Mouse (Mus musculus) midbrain, embryonic 11.5 days (tissue): Measurements from ENCODE around the gene Washc4. TPM values are rescaled to one million over a fixed set of nuclear protein-coding genes. Genes with fewer than 3 reads are reported as not detected.
A peak's percentile ranks its signal among the peaks of the same experiment; 100 is the strongest.

ENCODE experiments used
- ATAC-seq: fragments of 200-750 bp; cut with Nextera tagmentation; 2 replicates; pipeline ENCODE4 v1.8.0; 2017; ENCODE audit warnings: moderate TSS enrichment, moderate library complexity; ENCODE audit not compliant: low FRiP score
- DNase-seq: peaks from one replicate; pipeline ENCODE4 v3.0.0; 2015; ENCODE audit warnings: low spot score; ENCODE audit errors: missing footprints
- H3K27ac ChIP-seq: fragments of 300-500 bp; sonication (generic); 2 replicates; pipeline ENCODE4 v1.5.1; 2014; ENCODE audit warnings: low read depth, low read length
- H3K27me3 ChIP-seq: fragments of 300-500 bp; sonication (generic); 2 replicates; pipeline ENCODE4 v1.6.1; 2014; ENCODE audit warnings: mild to moderate bottlenecking, low read length, moderate library complexity, mixed read lengths; ENCODE audit not compliant: control insufficient read depth, insufficient read depth
- H3K36me3 ChIP-seq: fragments of 300-500 bp; sonication (generic); 2 replicates; pipeline ENCODE4 v1.6.1; 2014; ENCODE audit warnings: mild to moderate bottlenecking, low read length, moderate library complexity, mixed read lengths; ENCODE audit not compliant: control insufficient read depth, insufficient read depth
- H3K4me1 ChIP-seq: fragments of 300-500 bp; sonication (generic); 2 replicates; pipeline ENCODE4 v1.6.1; 2014; ENCODE audit warnings: low read length; ENCODE audit not compliant: control insufficient read depth, insufficient read depth
- H3K4me2 ChIP-seq: fragments of 300-500 bp; sonication (generic); 2 replicates; pipeline ENCODE4 v1.6.1; 2014; ENCODE audit warnings: mild to moderate bottlenecking, moderate library complexity
- H3K4me3 ChIP-seq: fragments of 300-500 bp; sonication (generic); 2 replicates; pipeline ENCODE4 v1.5.1; 2014; ENCODE audit warnings: low read depth, low read length
- H3K9ac ChIP-seq: fragments of 300-500 bp; sonication (generic); 2 replicates; pipeline ENCODE4 v1.6.1; 2014; ENCODE audit warnings: low read length
- H3K9me3 ChIP-seq: fragments of 300-500 bp; sonication (generic); 2 replicates; pipeline ENCODE4 v1.6.1; 2016; ENCODE audit warnings: low read length; ENCODE audit not compliant: control insufficient read depth
- WGBS: fragments of 180-500 bp; shearing (Covaris S2); extraction: QIAGEN DNeasy Blood & Tissue Kit; methylation state at CpG from one replicate; pipeline ENCODE4 v1.1.7; 2014; 5-methylcytosine and 5-hydroxymethylcytosine counted together
- polyA plus RNA-seq: library from polyadenylated mRNA; unstranded; fragments of >200 nt; fragmentation: Nextera tagmentation; extraction: Ambion mirVana; gene quantifications from 2 replicates; pipeline ENCODE4 v1.2.1, GENCODE M21; 2014

Gene Washc4
- polyA plus RNA-seq, 1 experiment from 2014 or later: 36.7 TPM

DNA sequence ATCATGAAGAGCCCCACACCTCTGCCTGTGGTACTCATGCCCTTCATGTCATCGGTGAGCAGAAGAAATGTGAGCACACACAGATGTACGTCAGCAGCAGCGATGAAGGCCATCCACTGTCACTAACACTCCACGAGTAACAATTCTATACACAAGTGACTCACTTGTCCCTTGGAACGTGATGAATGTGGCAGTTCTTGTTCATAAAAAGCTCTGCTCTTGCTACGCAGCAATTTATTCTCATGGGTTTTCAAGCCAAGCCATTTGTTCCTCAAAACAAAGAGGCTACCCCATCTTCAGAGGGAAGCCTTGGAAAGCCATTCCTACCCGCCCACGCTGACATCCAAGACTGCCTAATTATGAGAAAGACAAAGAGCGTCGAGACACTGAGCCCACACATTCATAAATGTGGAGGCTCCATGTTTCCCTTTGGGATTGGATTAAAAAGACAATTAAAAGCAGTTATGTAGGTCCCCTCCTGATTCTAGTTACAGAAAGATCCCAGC, 96.4 kb downstream of the Washc4 start:
- no peak for DNase-seq
- H3K27me3 ChIP-seq: no peaks in the 10 kb centered on the region

DNA sequence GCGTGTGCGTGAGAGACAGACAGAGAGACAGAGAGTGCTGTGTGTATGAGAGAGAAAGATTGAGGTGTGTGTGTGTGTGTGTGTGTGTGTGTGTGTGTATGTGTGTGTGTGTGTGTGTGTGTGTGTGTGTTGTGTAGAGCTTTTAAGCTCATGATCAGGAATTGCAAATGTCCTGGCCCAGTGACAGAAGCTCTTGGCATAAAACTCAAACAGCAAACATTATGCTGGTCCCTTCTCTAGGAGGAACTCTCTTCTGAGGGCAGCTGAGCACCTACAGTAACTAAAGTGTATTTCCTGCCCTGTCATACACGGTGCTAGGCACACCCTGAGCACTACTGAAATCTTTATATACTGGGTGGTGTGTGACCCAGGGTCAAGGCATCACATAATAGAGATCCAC, 98.1 kb downstream of the Washc4 start:
- DNase-seq: no peak
- Histone ChIP-seq H3K4me2 (no peak overlapping the region), H3K27ac (no peak overlapping the region), H3K9me3 (no peaks in the 10 kb centered on the region), H3K36me3 (no peaks in the 10 kb centered on the region), H3K9ac (no peak overlapping the region), H3K4me1 (0 out of 2 replicates have a peak, but pooled peaks cover 3% of the 10 kb centered on the region), H3K27me3 (no peaks in the 10 kb centered on the region), H3K4me3 (no peak overlapping the region)
- no peak for ATAC-seq
- WGBS: 87% methylated on average over 3 of the region's 3 CpGs

More for the DNA sequence above, 96.4 kb downstream of the Washc4 start:
- no peak overlapping the region for H3K27ac ChIP-seq
- no peak for ATAC-seq
- 87% methylated on average over 10 of the region's 10 CpGs for WGBS
- no peaks in the 10 kb centered on the region for H3K9me3 ChIP-seq
- H3K4me1 ChIP-seq: peaks cover 7% of the 10 kb centered on the region
- H3K36me3 ChIP-seq: no peaks in the 10 kb centered on the region
- H3K4me2 ChIP-seq: no peak overlapping the region
- H3K4me3 ChIP-seq: no peak overlapping the region
- H3K9ac ChIP-seq: no peak overlapping the region

DNA sequence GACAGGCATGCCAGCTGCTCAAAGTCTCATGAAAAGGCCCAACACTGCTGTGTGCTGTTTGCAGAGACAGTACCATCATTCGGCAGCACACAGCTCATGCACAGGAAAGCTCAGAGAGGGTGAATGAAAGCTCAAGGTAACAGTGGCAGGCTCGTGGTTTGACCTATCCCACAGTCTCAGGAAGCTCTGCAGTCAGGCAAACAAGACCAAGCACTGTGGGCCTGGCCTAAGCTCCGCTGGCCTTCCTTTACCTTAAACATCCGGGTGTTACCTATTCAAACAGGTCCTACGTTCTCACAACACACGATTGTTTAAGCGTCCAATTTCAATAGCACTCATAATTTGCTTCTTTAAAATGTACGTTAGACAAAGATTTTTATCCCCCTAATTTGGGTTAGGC, 100.6 kb downstream of the Washc4 start:
- ATAC-seq (no peak), DNase-seq (no peak)
- Histone ChIP-seq H3K9me3 (no peaks in the 10 kb centered on the region), H3K4me3 (no peak overlapping the region), H3K36me3 (no peaks in the 10 kb centered on the region), H3K9ac (no peak overlapping the region), H3K4me2 (no peak overlapping the region), H3K27me3 (no peaks in the 10 kb centered on the region), H3K27ac (no peak overlapping the region), H3K4me1 (peaks cover 10% of the 10 kb centered on the region)
- WGBS: 86% methylated on average over 8 of the region's 8 CpGs

DNA sequence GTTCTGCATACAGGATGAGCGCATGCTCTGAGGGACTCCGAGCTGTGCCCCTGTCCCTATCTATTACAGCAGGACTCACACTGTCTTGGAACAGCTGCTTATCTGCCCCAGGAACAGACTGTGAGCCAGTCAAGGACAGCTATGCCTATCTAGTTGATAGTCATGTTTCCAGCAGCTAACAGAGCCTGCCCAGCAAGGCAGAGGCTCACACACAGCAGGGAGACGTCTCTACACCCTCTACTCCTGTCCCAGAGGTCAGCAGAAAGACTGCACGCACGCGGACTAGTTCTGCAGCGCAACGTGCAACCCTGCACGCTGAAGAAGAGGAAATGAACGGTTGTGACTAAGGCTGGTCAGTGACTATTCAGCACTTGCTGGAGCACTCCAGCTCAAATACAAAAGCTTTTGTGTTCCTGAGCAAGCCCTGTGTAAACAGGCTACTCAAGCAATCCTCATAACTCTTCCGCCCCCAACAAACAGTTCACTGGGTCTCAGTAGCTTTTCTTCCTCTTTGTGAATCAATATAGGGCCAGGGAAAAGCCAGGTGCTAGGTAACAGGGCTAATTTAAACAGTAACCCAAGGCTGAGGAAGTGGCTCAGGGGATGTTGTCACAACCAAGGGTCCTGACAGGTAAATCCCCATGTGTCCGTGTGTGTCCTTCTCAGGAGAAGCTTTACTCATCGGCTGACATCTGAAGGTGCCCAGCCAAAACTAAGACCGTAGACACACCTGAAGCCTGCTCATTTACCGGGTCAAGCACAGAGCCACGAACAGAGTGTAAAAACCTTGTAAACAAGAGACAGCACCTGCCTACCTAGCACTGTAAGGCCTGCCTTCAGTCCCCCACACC, 101.5 kb downstream of the Washc4 start:
- Histone ChIP-seq H3K9ac (0 out of 2 replicates have a peak overlapping the region, but pooled peaks have one; percentile 2), H3K27ac (0 out of 2 replicates have a peak overlapping the region, but pooled peaks have one; percentile 26), H3K36me3 (no peaks in the 10 kb centered on the region), H3K4me3 (no peak overlapping the region), H3K4me2 (no peak overlapping the region), H3K27me3 (no peaks in the 10 kb centered on the region), H3K4me1 (peaks cover 10% of the 10 kb centered on the region), H3K9me3 (no peaks in the 10 kb centered on the region)
- WGBS: 68% methylated on average over 16 of the region's 16 CpGs
- no peak for ATAC-seq
- no peak for DNase-seq

DNA sequence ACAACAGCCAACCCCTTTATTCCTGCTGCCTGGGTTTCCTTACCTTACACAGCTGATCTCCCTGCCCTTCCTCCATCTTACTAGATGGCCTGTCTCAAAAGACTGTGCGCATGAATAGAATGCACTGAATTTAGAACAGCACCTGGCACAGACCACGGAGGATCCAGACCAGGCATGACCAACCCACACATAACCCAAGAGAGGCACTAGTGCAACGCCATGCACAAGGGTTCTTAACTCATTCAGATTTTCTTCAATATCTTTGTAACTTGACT, 102.1 kb downstream of the Washc4 start:
- DNase-seq (no peak), ATAC-seq (no peak)
- H3K4me1 ChIP-seq: peaks cover 10% of the 10 kb centered on the region
- no peaks in the 10 kb centered on the region for H3K36me3 ChIP-seq
- H3K27me3 ChIP-seq: no peaks in the 10 kb centered on the region
- H3K4me2 ChIP-seq: no peak overlapping the region
- H3K9ac ChIP-seq: no peak overlapping the region
- no peak overlapping the region for H3K27ac ChIP-seq
- 92% methylated on average over 3 of the region's 3 CpGs for WGBS
- H3K9me3 ChIP-seq: no peaks in the 10 kb centered on the region
- H3K4me3 ChIP-seq: no peak overlapping the region

Other genes starting within 250 kb of the Washc4 start
- gene Slc41a2, start 205.9 kb upstream of the Washc4 start, polyA plus RNA-seq: 1.5 and 1.7 TPM in 2 replicates
- gene D10Wsu102e, start 183.5 kb upstream of the Washc4 start, polyA plus RNA-seq: 1.0 TPM in 2 replicates
- gene Aldh1l2, start 9.6 kb upstream of the Washc4 start, polyA plus RNA-seq: 6.5 and 7.8 TPM in 2 replicates
- 28.2 and 28.7 TPM in 2 replicates for gene Appl2, start 105.0 kb downstream of the Washc4 start, polyA plus RNA-seq
- 40.0 and 44.3 TPM in 2 replicates for gene 1500009L16Rik, start 179.1 kb downstream of the Washc4 start, polyA plus RNA-seq